Mouse (Mus musculus) kidney, embryonic 16.5 days (tissue): ENCODE results near the gene Abhd14a. TPM values are rescaled to one million over a fixed set of nuclear protein-coding genes. Genes with fewer than 3 reads are reported as not detected.
A peak's percentile ranks its signal among the peaks of the same experiment; 100 is the strongest.
"Not testable (repeated sequence)": the region's sequence is repeated elsewhere in the genome, so short reads cannot be mapped to it uniquely, and the experiment has no call there.

Experiments used
- ATAC-seq: fragments of 200-750 bp; cut with Nextera tagmentation; 2 replicates; pipeline ENCODE4 v1.8.0; 2017; ENCODE audit warnings: moderate TSS enrichment; ENCODE audit not compliant: low FRiP score, low TSS enrichment
- H3K27ac ChIP-seq: fragments of 300-500 bp; sonication (generic); 2 replicates; pipeline ENCODE4 v1.5.1; 2014; ENCODE audit warnings: low read length
- H3K27me3 ChIP-seq: fragments of 300-500 bp; sonication (generic); 2 replicates; pipeline ENCODE4 v1.6.1; 2014; ENCODE audit warnings: low read length, control low read depth, mixed read lengths; ENCODE audit not compliant: insufficient read depth
- H3K36me3 ChIP-seq: fragments of 300-500 bp; sonication (generic); 2 replicates; pipeline ENCODE4 v1.6.1; 2014; ENCODE audit warnings: low read length, control low read depth, mixed read lengths; ENCODE audit not compliant: insufficient read depth
- H3K4me1 ChIP-seq: fragments of 300-500 bp; sonication (generic); 2 replicates; pipeline ENCODE4 v1.6.1; 2014; ENCODE audit warnings: low read length, control low read depth, mixed read lengths; ENCODE audit not compliant: insufficient read depth
- H3K4me2 ChIP-seq: fragments of 300-500 bp; sonication (generic); replicated peaks from 2 replicates; pipeline ENCODE4 v1.6.1; 2014; ENCODE audit warnings: low read depth, low read length
- H3K4me3 ChIP-seq: fragments of 300-500 bp; sonication (generic); 2 replicates; pipeline ENCODE4 v1.5.1; 2014; ENCODE audit warnings: mild to moderate bottlenecking, low read length
- H3K9ac ChIP-seq: fragments of 300-500 bp; sonication (generic); replicated peaks from 2 replicates; pipeline ENCODE4 v1.6.1; 2014; ENCODE audit warnings: low read length
- H3K9me3 ChIP-seq: fragments of 300-500 bp; sonication (generic); 2 replicates; pipeline ENCODE4 v1.6.1; 2016; ENCODE audit warnings: low read length, control low read depth
- WGBS: fragments of 180-500 bp; shearing (Covaris S2); extraction: QIAGEN DNeasy Blood & Tissue Kit; methylation state at CpG from one replicate; pipeline ENCODE4 v1.1.7; 2014; 5-methylcytosine and 5-hydroxymethylcytosine counted together
- polyA plus RNA-seq: library from polyadenylated mRNA; unstranded; fragments of >200 nt; fragmentation: Nextera tagmentation; extraction: Ambion mirVana; gene quantifications from 2 replicates; pipeline ENCODE4 v1.2.1, GENCODE M21; 2015

The Abhd14a gene
- polyA plus RNA-seq: 68.8 and 70.3 TPM in 2 replicates

DNA sequence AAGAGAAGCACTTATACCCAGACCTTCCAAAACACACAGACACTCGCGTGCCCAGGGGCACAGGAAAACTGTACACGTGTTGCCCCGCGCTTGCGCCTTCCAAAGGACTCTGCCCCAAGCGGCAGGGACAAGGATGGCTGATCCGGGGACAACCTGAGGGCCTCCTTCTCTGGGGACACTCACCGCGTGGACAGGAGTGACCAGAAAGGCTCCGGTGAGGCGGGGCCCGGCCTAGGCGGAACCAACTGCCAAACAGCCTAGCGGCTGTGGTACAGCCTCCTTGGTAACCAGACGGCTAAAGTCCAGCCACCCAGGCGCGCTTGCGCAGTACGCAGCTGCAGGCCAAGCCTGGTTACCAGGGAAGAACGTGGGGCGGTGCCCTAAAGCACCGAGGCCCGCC, at the start of gene Abhd14a, which contains the start of gene Abhd14b:
Abhd14a (minus strand) TSS at position 331 of the 400 bp plus-strand sequence.
Abhd14b (plus strand) TSS at position 112 of the 400 bp plus-strand sequence.
- H3K4me3 ChIP-seq: peak within 1 kb of the TSS; percentile 66
- no peaks in the 10 kb centered on the region for H3K9me3 ChIP-seq
- H3K4me1 ChIP-seq: peaks cover 67% of the 10 kb centered on the region
- no peaks in the 10 kb centered on the region for H3K27me3 ChIP-seq
- peak within 1 kb of the TSS; percentile 82 for H3K4me2 ChIP-seq
- WGBS: under 1% methylated on average over 24 of the region's 24 CpGs
- H3K9ac ChIP-seq: peak within 1 kb of the TSS; percentile 64
- no peaks in the 10 kb centered on the region for H3K36me3 ChIP-seq
- H3K27ac ChIP-seq: peak within 1 kb of the TSS; percentile 89
- peak; percentile 89 for ATAC-seq

DNA sequence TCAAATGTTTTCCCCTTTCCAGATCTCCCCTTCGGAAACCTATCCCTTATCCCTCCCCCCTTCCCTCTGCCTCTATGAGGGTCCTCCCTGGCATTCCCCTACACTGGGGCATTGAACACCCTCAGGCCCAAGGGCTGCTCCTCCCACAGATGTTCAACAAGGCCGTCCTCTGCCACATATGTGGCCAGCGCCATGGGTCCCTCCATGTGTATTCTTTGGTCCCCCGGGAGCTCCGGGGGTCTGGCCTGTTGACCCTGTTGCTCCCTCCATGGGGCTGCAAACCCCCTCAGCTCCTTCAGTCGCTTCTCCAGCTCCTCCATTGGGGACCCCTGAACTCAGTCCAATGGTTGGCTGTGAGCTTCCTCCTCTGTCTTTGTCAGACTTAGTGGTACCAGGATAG, 40.1 kb upstream of the Abhd14a start:
- not testable (repeated sequence) for H3K4me3 ChIP-seq, H3K27ac ChIP-seq, H3K9ac ChIP-seq, H3K4me2 ChIP-seq, H3K27me3 ChIP-seq, ATAC-seq, H3K4me1 ChIP-seq, H3K9me3 ChIP-seq
- WGBS: 86% methylated on average over 6 of the region's 6 CpGs
- H3K36me3 ChIP-seq: peaks cover 26% of the 10 kb centered on the region

DNA sequence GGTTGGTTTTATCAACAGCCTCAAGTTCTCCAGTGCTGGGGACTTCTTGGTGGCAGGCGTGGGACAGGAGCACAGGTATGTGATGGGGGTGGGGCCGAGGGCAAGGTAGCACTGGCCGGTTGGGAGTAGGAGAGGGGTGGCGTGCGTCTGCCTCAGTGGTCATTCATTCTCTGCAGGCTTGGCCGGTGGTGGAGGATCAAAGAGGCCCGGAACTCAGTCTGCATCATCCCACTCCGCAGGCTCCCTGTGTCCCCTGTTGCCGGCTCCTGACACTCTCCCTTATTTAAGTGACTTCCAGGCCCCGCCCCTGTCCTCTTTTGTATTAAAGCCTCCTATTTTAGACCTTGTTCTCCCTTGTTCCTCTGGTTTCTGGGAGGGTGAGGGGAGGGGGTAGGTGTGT, 37.6 kb upstream of the Abhd14a start:
- no peak for ATAC-seq
- H3K9me3 ChIP-seq: no peaks in the 10 kb centered on the region
- H3K9ac ChIP-seq: no peak overlapping the region
- H3K36me3 ChIP-seq: peaks cover 41% of the 10 kb centered on the region
- no peak overlapping the region for H3K27ac ChIP-seq
- H3K4me2 ChIP-seq: no peak overlapping the region
- H3K4me1 ChIP-seq: no peaks in the 10 kb centered on the region
- no peak overlapping the region for H3K4me3 ChIP-seq
- H3K27me3 ChIP-seq: no peaks in the 10 kb centered on the region
- WGBS: 79% methylated on average over 10 of the region's 10 CpGs

- Histone ChIP-seq H3K27me3 (no peaks in the 10 kb centered on the region), H3K36me3 (peaks cover 41% of the 10 kb centered on the region), H3K4me3 (no peak overlapping the region), H3K9ac (no peak overlapping the region), H3K27ac (no peak overlapping the region), H3K4me1 (no peaks in the 10 kb centered on the region), H3K9me3 (no peaks in the 10 kb centered on the region), H3K4me2 (no peak overlapping the region)
- ATAC-seq: no peak
- WGBS: 90% methylated on average over 17 of the region's 17 CpGs
Measured at GRCm38 (mm10) chr9:106483606-106484005, 36.1 kb upstream of the Abhd14a start.

DNA sequence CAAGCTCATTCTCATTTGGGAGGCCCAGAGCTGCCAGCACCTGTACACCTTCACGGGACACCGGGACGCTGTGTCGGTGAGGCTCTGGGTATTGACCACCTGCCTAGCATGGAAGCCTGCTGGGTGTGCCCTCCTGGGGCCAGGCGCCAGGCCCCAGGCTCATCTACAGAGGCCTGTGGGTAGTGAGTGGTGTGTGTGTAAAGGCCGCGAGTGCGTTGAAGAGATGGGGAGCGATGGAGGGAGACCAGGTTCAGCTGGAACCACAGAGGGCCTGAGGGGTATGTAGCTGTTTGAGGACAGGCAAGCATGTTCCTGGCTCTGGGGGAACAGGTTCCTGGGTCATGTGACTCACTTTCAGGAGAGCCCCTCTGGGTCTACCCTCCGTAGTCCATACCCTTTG, 35.7 kb upstream of the Abhd14a start:
- Histone ChIP-seq H3K4me2 (no peak overlapping the region), H3K36me3 (peaks cover 41% of the 10 kb centered on the region), H3K27ac (no peak overlapping the region), H3K27me3 (no peaks in the 10 kb centered on the region), H3K4me3 (no peak overlapping the region), H3K4me1 (peaks cover 4% of the 10 kb centered on the region), H3K9me3 (no peaks in the 10 kb centered on the region), H3K9ac (no peak overlapping the region)
- 95% methylated on average over 10 of the region's 10 CpGs for WGBS
- ATAC-seq: no peak

- H3K4me1 ChIP-seq: peaks cover 9% of the 10 kb centered on the region
- H3K27me3 ChIP-seq: no peaks in the 10 kb centered on the region
- no peaks in the 10 kb centered on the region for H3K9me3 ChIP-seq
- no peak overlapping the region for H3K4me2 ChIP-seq
- ATAC-seq: no peak
- H3K27ac ChIP-seq: no peak overlapping the region
- H3K4me3 ChIP-seq: no peak overlapping the region
- H3K9ac ChIP-seq: no peak overlapping the region
- WGBS: 85% methylated on average over 17 of the region's 17 CpGs
- peaks cover 41% of the 10 kb centered on the region for H3K36me3 ChIP-seq
Measured at GRCm38 (mm10) chr9:106482578-106483115, 35.2 kb upstream of the Abhd14a start.

- no peaks in the 10 kb centered on the region for H3K27me3 ChIP-seq
- WGBS: 92% methylated on average over 13 of the region's 13 CpGs
- H3K27ac ChIP-seq: no peak overlapping the region
- H3K4me2 ChIP-seq: no peak overlapping the region
- ATAC-seq: no peak
- H3K4me3 ChIP-seq: no peak overlapping the region
- peaks cover 41% of the 10 kb centered on the region for H3K36me3 ChIP-seq
- no peaks in the 10 kb centered on the region for H3K9me3 ChIP-seq
- H3K4me1 ChIP-seq: peaks cover 11% of the 10 kb centered on the region
- no peak overlapping the region for H3K9ac ChIP-seq
Measured at GRCm38 (mm10) chr9:106481676-106482075, 34.2 kb upstream of the Abhd14a start.

DNA sequence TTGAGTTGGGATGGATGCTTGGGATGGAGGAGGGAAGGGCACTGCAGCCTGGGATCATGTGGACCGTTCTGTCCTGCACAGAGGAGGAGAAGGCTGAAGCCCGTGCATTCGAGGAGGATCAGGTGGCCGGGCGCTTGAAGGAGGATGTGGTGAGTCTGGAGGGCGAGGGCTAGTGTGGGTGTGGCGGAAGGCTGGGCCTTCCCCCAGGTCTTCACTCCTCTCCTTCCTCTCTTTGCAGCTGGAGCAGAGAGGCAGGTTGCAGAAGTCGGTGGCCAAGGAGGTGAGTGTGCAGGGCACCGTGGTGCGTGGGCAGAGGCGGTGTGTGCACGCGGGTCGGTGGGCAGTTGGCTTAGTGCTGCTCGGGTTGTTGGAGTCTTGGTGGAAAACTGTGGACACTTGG, 33.6 kb upstream of the Abhd14a start:
- Histone ChIP-seq H3K27me3 (no peaks in the 10 kb centered on the region), H3K4me3 (no peak overlapping the region), H3K9me3 (no peaks in the 10 kb centered on the region), H3K27ac (no peak overlapping the region), H3K4me2 (no peak overlapping the region), H3K4me1 (peaks cover 15% of the 10 kb centered on the region), H3K9ac (no peak overlapping the region), H3K36me3 (peaks cover 39% of the 10 kb centered on the region)
- ATAC-seq: no peak
- 86% methylated on average over 13 of the region's 15 CpGs for WGBS

DNA sequence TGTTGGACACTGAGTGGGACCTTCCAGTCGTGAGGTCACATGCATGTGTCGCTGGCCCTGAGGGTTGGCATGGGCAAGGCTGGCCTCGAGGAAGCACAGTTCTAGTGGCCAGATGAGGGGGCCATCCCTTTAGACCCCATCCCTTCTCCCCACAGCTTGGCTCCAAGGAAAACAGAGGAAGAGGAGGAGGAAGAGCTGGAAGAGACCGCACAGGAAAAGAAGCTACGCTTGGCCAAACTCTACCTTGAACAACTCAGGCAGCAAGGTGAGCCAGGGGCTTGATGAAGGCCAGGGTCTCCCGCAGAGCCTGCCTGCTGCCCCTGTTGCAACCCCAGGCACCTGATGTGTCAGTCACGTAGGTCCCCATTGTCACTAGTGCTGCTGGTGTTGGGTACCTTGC, 33.1 kb upstream of the Abhd14a start:
- no peak for ATAC-seq
- no peaks in the 10 kb centered on the region for H3K9me3 ChIP-seq
- peaks cover 38% of the 10 kb centered on the region for H3K36me3 ChIP-seq
- no peak overlapping the region for H3K4me2 ChIP-seq
- WGBS: 88% methylated on average over 7 of the region's 7 CpGs
- H3K27me3 ChIP-seq: no peaks in the 10 kb centered on the region
- no peak overlapping the region for H3K9ac ChIP-seq
- peaks cover 20% of the 10 kb centered on the region for H3K4me1 ChIP-seq
- no peak overlapping the region for H3K4me3 ChIP-seq
- H3K27ac ChIP-seq: no peak overlapping the region

- peak overlapping the region; percentile 73 for H3K4me3 ChIP-seq
- H3K36me3 ChIP-seq: peaks cover 20% of the 10 kb centered on the region
- H3K9me3 ChIP-seq: no peaks in the 10 kb centered on the region
- peak overlapping the region; percentile 74 for H3K9ac ChIP-seq
- no peaks in the 10 kb centered on the region for H3K27me3 ChIP-seq
- WGBS: 73% methylated on average over 9 of the region's 9 CpGs
- H3K4me2 ChIP-seq: peak overlapping the region; percentile 98
- peaks cover 39% of the 10 kb centered on the region for H3K4me1 ChIP-seq
- no peak overlapping the region for H3K27ac ChIP-seq
- no peak for ATAC-seq
Measured at GRCm38 (mm10) chr9:106478101-106478500, 30.6 kb upstream of the Abhd14a start.
